Mouse (Mus musculus): ENCODE data around the gene Rtbdn.

The Rtbdn gene

GRCm38 (mm10) chr8:84912391-84912790 is 34.4 kb upstream of the Rtbdn start:
- no peaks in the 10 kb centered on the region for H3K27me3 ChIP-seq (ENCODE audit: control insufficient read depth, insufficient read depth, low read length, poor library complexity, severe bottlenecking)
- H3K36me3 ChIP-seq (ENCODE audit: control insufficient read depth, insufficient read depth, low read length, poor library complexity, severe bottlenecking): peaks cover 3% of the 10 kb centered on the region
- DNase-seq (ENCODE audit: low read depth, low spot score): no peak

DNA sequence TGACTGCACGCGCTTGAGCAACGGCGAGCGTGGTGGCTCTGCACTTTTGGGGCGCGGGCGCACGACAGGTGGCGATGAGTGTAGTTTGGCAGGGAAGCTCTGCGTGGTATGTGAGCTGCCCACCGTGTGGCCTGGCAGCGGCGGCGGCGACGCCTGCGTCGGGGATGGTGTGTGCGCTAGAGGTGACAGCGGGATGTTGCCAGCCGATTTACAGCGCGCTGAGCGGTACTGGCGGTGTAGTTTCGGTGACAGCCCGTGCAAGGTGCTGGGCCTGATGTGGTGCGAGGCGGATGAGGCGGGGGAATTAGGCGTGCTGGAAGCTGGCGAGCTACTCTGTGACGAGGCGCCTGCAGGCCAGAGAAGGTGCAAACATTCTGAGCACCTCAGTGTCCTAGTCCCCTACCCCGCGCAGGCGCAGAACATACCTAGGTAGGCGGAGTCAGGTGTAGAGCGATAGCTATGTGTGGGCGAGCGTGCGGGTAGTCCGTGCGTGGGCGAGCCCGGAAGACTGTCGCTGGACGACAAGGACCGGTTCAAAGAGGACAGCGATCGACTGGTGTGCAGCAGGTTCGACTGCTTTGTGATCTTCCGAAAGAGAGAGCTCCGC is 33.8 kb upstream of the Rtbdn start:
- DNase-seq (ENCODE audit: low read depth, low spot score): peak; percentile 94
- H3K27me3 ChIP-seq (ENCODE audit: control insufficient read depth, insufficient read depth, low read length, poor library complexity, severe bottlenecking): peaks cover 2% of the 10 kb centered on the region
- H3K36me3 ChIP-seq (ENCODE audit: control insufficient read depth, insufficient read depth, low read length, poor library complexity, severe bottlenecking): peaks cover 3% of the 10 kb centered on the region

DNA sequence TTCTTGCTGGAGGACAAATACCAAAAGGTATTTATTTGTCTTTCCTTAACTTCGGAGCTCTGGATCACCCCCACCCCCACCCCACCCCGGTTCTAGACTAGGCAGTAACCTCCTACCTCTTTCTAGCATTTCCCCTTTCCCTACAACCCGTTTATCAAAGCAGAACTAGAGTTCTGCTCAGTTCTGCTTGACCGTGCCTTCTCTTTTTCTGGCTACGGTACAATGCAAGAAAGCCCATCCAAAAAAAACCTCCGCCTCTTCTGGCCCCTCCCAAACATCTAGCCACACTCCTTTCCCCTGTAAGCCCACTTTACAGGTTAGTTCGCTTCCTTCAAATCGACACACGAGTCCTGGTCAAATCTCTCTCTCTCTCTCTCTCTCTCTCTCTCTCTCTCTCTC is 33.3 kb upstream of the Rtbdn start:
- peaks cover 3% of the 10 kb centered on the region for H3K36me3 ChIP-seq (ENCODE audit: control insufficient read depth, insufficient read depth, low read length, poor library complexity, severe bottlenecking)

DNA sequence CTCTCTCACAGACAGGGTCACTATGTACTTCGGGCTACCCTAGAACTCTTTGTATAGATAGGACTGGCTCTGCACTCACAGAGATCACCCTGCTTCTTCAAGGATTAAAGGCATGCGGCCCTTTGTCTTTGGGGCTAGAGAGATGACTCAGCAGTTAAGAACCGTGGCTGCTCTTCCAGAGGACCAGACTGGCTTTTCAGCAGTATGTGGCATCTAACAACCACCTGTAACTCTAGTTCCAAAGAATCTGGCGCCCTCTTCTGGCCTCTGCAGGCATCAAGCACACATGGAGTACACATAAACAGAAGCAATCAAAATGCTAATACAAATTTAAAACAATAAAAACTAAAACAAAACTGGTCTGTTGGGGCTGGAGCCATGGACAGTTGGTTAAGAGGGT is 32.8 kb upstream of the Rtbdn start:
- peaks cover 3% of the 10 kb centered on the region for H3K36me3 ChIP-seq (ENCODE audit: control insufficient read depth, insufficient read depth, low read length, poor library complexity, severe bottlenecking)
- peak; percentile 81 for DNase-seq (ENCODE audit: low read depth, low spot score)
- peaks cover 2% of the 10 kb centered on the region for H3K27me3 ChIP-seq (ENCODE audit: control insufficient read depth, insufficient read depth, low read length, poor library complexity, severe bottlenecking)

More for the DNA sequence above, 33.3 kb upstream of the Rtbdn start:
- H3K27me3 ChIP-seq (ENCODE audit: control insufficient read depth, insufficient read depth, low read length, poor library complexity, severe bottlenecking): peaks cover 2% of the 10 kb centered on the region
- DNase-seq (ENCODE audit: low read depth, low spot score): peak; percentile 81

GRCm38 (mm10) chr8:84915269-84915668 is 31.5 kb upstream of the Rtbdn start:
- DNase-seq (ENCODE audit: low read depth, low spot score): no peak
- H3K27me3 ChIP-seq (ENCODE audit: control insufficient read depth, insufficient read depth, low read length, poor library complexity, severe bottlenecking): peaks cover 2% of the 10 kb centered on the region
- H3K36me3 ChIP-seq (ENCODE audit: control insufficient read depth, insufficient read depth, low read length, poor library complexity, severe bottlenecking): peaks cover 3% of the 10 kb centered on the region

DNA sequence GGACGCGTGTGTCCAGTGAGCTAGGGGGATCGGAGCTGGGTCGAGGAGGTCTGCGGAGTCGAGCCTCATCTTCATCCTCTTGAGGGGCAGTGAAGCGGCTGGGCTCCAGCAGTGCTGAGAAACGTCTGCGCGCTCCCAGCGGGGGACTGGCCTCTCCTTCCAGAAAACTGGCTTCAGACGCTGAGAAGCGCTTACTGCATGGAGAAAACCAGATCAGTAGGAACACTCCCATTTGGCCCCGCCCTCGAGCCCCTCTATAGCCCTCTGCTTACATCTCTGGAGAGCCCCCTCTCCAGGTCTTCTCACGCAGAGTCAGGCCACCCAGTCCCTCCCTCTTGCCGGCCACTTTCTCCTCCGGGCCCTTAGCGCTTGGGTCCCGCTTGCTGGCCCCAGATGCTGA is 29.0 kb upstream of the Rtbdn start:
- DNase-seq (ENCODE audit: low read depth, low spot score): no peak
- peaks cover 6% of the 10 kb centered on the region for H3K36me3 ChIP-seq (ENCODE audit: control insufficient read depth, insufficient read depth, low read length, poor library complexity, severe bottlenecking)
- H3K27me3 ChIP-seq (ENCODE audit: control insufficient read depth, insufficient read depth, low read length, poor library complexity, severe bottlenecking): peaks cover 2% of the 10 kb centered on the region

DNA sequence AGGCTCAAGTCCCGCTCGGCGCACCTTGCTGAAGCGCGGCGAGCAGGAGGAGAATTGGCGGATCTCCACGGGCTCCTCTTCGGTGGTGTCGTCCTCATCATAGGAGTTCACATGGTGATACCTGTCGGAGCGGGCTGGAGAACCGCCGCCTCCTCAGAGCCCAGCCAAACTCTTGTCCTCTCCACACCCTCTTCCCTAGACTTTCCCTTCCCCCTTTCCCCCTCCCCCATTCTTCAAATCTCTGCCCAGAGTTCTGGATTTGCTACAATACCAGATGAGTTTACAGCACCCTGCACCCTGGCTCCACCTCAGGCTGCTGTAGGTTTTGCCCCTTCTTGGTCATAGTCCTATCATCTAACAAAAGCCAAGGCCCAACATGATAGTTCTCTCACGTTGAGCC is 28.1 kb upstream of the Rtbdn start:
- Histone ChIP-seq H3K36me3 (ENCODE audit: control insufficient read depth, insufficient read depth, low read length, poor library complexity, severe bottlenecking) (peaks cover 6% of the 10 kb centered on the region), H3K27me3 (ENCODE audit: control insufficient read depth, insufficient read depth, low read length, poor library complexity, severe bottlenecking) (peaks cover 2% of the 10 kb centered on the region)
- no peak for DNase-seq (ENCODE audit: low read depth, low spot score)

DNA sequence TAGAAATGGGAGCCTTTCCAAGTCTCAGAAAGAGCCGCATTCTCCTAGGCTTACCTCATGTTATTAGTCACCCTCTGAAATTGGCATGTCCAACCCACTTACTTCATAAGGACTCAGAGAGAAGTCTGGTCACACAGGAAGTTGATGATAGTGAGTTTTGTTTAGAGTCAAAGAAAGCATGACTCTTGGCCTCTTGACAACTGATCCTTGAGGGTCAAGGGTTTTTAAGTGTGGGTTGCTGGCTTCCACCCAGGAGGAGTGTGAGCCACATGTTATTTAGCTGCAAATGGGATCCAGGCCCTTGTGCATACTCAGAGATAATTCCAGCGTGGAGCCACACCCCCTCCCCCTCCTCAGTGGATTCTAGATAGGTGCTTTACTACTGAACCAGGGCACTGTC is 25.2 kb upstream of the Rtbdn start:
- Histone ChIP-seq H3K27me3 (ENCODE audit: control insufficient read depth, insufficient read depth, low read length, poor library complexity, severe bottlenecking) (peaks cover 2% of the 10 kb centered on the region), H3K36me3 (ENCODE audit: control insufficient read depth, insufficient read depth, low read length, poor library complexity, severe bottlenecking) (0 out of 2 replicates have a peak, but pooled peaks cover 3% of the 10 kb centered on the region)
- DNase-seq (ENCODE audit: low read depth, low spot score): no peak

DNA sequence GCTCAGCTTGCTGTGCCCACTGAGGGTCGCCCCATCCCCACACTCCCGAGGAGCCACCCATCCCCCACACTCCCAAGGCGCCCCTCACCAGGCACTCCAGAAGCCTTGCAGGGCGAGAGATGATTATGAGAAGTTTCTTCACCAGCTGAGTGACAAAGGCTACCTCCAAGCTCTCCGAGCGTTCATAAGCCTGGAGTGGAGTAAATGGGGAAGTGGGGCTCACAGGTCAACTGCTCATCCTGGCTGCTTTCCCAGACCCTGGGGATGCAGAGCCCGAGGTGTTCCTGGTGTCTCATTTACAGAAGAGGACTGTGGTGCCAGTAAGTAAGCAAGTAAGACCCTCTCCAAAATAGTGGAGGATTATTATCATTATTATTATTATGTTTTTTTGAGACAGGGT is 21.2 kb upstream of the Rtbdn start:
- no peak for DNase-seq (ENCODE audit: low read depth, low spot score)
- no peaks in the 10 kb centered on the region for H3K27me3 ChIP-seq (ENCODE audit: control insufficient read depth, insufficient read depth, low read length, poor library complexity, severe bottlenecking)
- 0 out of 2 replicates have a peak, but pooled peaks cover 3% of the 10 kb centered on the region for H3K36me3 ChIP-seq (ENCODE audit: control insufficient read depth, insufficient read depth, low read length, poor library complexity, severe bottlenecking)

- no peaks in the 10 kb centered on the region for H3K36me3 ChIP-seq (ENCODE audit: control insufficient read depth, insufficient read depth, low read length, poor library complexity, severe bottlenecking)
- DNase-seq (ENCODE audit: low read depth, low spot score): no peak
- H3K27me3 ChIP-seq (ENCODE audit: control insufficient read depth, insufficient read depth, low read length, poor library complexity, severe bottlenecking): no peaks in the 10 kb centered on the region
Measured at GRCm38 (mm10) chr8:84927513-84927912, 19.3 kb upstream of the Rtbdn start.

- peak; percentile 76 for DNase-seq (ENCODE audit: low read depth, low spot score)
- no peaks in the 10 kb centered on the region for H3K36me3 ChIP-seq (ENCODE audit: control insufficient read depth, insufficient read depth, low read length, poor library complexity, severe bottlenecking)
Measured at GRCm38 (mm10) chr8:84928456-84929306, 18.1 kb upstream of the Rtbdn start.

GRCm38 (mm10) chr8:84930582-84930981 is 16.2 kb upstream of the Rtbdn start:
- no peaks in the 10 kb centered on the region for H3K27me3 ChIP-seq (ENCODE audit: control insufficient read depth, insufficient read depth, low read length, poor library complexity, severe bottlenecking)
- H3K36me3 ChIP-seq (ENCODE audit: control insufficient read depth, insufficient read depth, low read length, poor library complexity, severe bottlenecking): no peaks in the 10 kb centered on the region
- DNase-seq (ENCODE audit: low read depth, low spot score): no peak

More at GRCm38 (mm10) chr8:84928456-84929306, 18.1 kb upstream of the Rtbdn start:
- H3K27me3 ChIP-seq (ENCODE audit: control insufficient read depth, insufficient read depth, low read length, poor library complexity, severe bottlenecking): no peaks in the 10 kb centered on the region

DNA sequence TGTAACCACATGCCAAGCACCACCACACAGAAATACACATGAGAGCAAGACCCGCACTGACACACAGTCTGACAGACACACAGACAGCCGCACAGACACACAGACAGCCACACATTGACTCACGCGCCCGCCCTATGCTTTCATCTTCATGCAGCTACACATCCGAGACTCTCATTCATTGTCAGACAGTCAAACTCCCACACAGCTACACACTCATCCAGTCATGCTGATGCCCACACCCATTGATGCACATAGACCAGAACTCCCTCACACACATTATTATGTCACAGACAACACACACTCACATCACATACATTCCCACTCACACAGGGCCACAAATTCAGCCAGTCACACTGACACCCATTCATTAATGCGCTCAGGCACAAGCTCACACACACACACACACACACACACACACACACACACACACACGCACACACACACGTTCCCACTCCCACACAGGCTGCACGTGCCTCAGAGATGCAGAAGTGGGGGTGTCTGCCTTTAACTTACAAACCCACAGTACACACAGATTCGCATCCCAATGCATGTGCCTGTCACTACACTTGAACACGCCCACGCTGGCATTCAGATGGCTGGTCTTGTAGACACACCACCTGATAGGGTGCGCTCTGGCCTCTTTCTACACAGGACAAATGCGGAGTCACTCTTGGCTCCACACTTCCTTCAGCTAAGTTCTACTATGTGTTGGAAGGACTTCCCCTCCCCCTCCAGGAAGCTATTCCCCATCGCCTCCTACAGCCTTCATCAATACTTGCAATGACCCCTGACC is 12.8 kb upstream of the Rtbdn start:
- Histone ChIP-seq H3K36me3 (ENCODE audit: control insufficient read depth, insufficient read depth, low read length, poor library complexity, severe bottlenecking) (no peaks in the 10 kb centered on the region), H3K27me3 (ENCODE audit: control insufficient read depth, insufficient read depth, low read length, poor library complexity, severe bottlenecking) (peaks cover 1% of the 10 kb centered on the region)
- no peak for DNase-seq (ENCODE audit: low read depth, low spot score)

DNA sequence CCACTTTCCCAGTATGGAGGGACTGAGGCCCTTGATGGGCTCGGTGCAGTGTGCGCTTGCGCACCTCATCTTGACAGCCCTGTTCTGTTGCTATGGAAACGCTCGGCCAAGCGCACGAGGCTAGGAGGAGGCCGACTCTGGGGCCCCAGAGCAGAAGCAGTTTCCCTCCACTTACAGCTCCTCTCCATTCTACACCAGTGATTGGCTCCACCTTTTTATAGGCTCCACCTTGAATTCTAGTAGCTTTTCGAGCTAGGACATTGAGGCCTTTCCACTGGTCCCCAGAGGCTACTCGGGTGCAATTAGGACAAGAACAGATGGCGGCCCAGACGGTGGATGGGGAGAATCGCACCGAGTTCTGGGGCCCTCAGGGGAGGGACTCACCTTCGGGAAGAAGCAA is 11.9 kb upstream of the Rtbdn start:
- peaks cover 1% of the 10 kb centered on the region for H3K27me3 ChIP-seq (ENCODE audit: control insufficient read depth, insufficient read depth, low read length, poor library complexity, severe bottlenecking)
- H3K36me3 ChIP-seq (ENCODE audit: control insufficient read depth, insufficient read depth, low read length, poor library complexity, severe bottlenecking): no peaks in the 10 kb centered on the region
- peak; percentile 71 for DNase-seq (ENCODE audit: low read depth, low spot score)

DNA sequence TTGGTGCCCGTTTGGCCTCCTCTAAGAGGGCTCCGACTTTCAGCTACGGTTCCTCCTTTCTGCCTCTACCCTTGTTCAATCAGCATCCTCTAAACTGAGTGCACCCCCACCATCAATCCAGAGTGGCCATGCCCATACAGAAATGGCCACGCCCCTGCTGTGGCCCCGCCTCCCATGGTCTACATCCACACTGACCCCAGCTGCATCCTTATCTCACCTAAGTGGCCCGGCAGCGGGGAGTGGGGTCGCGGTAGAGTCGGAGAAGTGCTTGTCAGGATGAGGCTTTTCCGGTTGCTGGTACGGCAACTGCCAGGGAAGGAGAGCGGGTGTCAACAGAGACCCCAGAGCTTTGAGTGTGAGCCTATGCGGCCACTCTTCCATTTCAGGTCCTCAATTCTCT is 11.3 kb upstream of the Rtbdn start:
- Histone ChIP-seq H3K36me3 (ENCODE audit: control insufficient read depth, insufficient read depth, low read length, poor library complexity, severe bottlenecking) (no peaks in the 10 kb centered on the region), H3K27me3 (ENCODE audit: control insufficient read depth, insufficient read depth, low read length, poor library complexity, severe bottlenecking) (peaks cover 1% of the 10 kb centered on the region)
- no peak for DNase-seq (ENCODE audit: low read depth, low spot score)

Measured in splenic B cell, adult 2 months (primary cell).